Mouse (Mus musculus): ENCODE measurements around the gene Madcam1. TPM values are rescaled to one million over a fixed set of nuclear protein-coding genes. Genes with fewer than 3 reads are reported as not detected.

The Madcam1 gene
- polyA plus RNA-seq, 2 experiments from 2014 or later: 0.60 TPM; not detected in 1

GRCm38 (mm10) chr10:79712499-79713126, 48.3 kb downstream of the Madcam1 start:
- no peak for ATAC-seq

- ATAC-seq: no peak
Observed at GRCm38 (mm10) chr10:79713163-79713562, 48.8 kb downstream of the Madcam1 start.

GRCm38 (mm10) chr10:79714996-79715395, 50.6 kb downstream of the Madcam1 start:
- ATAC-seq: no peak

- ATAC-seq: no peak
Observed at GRCm38 (mm10) chr10:79716254-79716987, 52.1 kb downstream of the Madcam1 start, which contains the start of gene Hcn2. Hcn2 (plus strand) TSS chr10:79716634.

DNA sequence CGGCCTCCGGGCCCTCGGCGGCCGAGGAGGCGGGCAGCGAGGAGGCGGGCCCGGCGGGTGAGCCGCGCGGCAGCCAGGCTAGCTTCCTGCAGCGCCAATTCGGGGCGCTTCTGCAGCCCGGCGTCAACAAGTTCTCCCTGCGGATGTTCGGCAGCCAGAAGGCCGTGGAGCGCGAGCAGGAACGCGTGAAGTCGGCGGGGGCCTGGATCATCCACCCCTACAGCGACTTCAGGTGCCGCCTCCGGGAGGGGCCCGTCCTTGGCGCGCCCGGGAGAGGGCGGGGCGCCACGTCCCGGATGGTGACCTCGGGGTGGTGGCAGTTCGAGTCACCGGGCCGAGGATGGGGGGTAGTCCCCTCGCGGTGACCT, 52.6 kb downstream of the Madcam1 start:
- ATAC-seq: no peak

DNA sequence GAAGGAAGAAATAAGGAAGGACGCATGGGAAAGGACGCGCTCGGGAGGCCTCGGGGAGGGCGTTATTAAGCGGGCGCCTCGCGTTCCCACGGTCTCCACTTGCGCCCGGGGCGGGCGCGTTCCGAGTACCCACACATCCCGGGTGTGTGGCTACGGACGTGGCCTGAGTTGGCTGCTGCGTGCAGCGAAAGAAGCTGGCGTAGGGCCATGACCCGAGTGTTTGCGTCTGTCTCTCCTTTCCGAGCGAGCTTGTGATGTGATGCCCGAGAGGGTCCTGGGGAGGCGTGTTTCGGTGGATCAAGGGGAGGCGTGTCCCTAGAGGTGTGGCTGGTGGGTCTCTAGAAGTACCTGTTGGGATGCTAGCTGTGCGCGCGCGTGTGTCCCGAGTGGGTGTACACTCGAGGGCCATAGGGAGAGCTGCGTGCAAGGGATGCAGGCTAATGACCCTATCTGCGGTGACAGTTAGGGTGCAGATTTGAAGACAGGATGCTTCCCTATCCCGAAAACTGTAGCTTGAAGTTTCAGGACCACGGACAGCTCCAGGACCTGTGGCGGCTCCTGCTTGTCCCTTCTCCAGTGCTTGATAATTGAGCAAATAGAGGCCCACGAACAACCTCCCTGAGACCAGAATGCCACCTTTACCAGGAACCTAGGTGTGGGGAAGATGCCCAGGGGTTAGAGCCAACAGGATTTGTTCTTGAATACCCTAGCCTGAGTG, 53.4 kb downstream of the Madcam1 start:
- ATAC-seq: no peak

Other genes with a start within 250 kb of the Madcam1 start
- not detected for gene Vmn2r83, start 195.8 kb upstream of the Madcam1 start, polyA plus RNA-seq (2017; shearing (Covaris generic))
- gene Plpp2, start 130.8 kb upstream of the Madcam1 start, polyA plus RNA-seq (2017; shearing (Covaris generic)): 1 to 10 TPM; 2.7 to 4.7 TPM
- 10 to 100 TPM; 12.0 to 15.0 TPM for gene Mier2, start 109.4 kb upstream of the Madcam1 start, polyA plus RNA-seq (2017; shearing (Covaris generic))
- not detected for gene Theg, start 77.2 kb upstream of the Madcam1 start, polyA plus RNA-seq (2017; shearing (Covaris generic))
- gene C2cd4c, start 50.5 kb upstream of the Madcam1 start, polyA plus RNA-seq (2017; shearing (Covaris generic)): not detected
- gene Shc2, start 26.6 kb upstream of the Madcam1 start, polyA plus RNA-seq (2017; shearing (Covaris generic)): not detected
- gene Odf3l2, start 18.8 kb upstream of the Madcam1 start, polyA plus RNA-seq (2017; shearing (Covaris generic)): not detected
- gene Tpgs1, start 4.8 kb downstream of the Madcam1 start, polyA plus RNA-seq (2017; shearing (Covaris generic)): 10 to 100 TPM; 22.5 to 32.9 TPM
- gene Cdc34, start 17.6 kb downstream of the Madcam1 start, polyA plus RNA-seq (2017; shearing (Covaris generic)): 10 to 100 TPM; 17.4 to 27.5 TPM
- under 1 TPM; 0.52 to 0.62 TPM for gene Gzmm, start 24.5 kb downstream of the Madcam1 start, polyA plus RNA-seq (2017; shearing (Covaris generic))
- 100 to 1,000 TPM; 135 to 157 TPM for gene Bsg, start 39.9 kb downstream of the Madcam1 start, polyA plus RNA-seq (2017; shearing (Covaris generic))
- gene Hcn2, start 52.1 kb downstream of the Madcam1 start, polyA plus RNA-seq (2017; shearing (Covaris generic)): not detected
- 10 to 100 TPM; 13.6 to 21.4 TPM for gene Polrmt, start 82.0 kb downstream of the Madcam1 start, polyA plus RNA-seq (2017; shearing (Covaris generic))
- gene Fgf22, start 90.5 kb downstream of the Madcam1 start, polyA plus RNA-seq (2017; shearing (Covaris generic)): not detected
- 1 to 10 TPM; 3.9 to 4.4 TPM for gene Rnf126, start 102.4 kb downstream of the Madcam1 start, polyA plus RNA-seq (2017; shearing (Covaris generic))
- under 1 TPM in 1 of 2 experiments, not detected in 1; 0.86 TPM for gene Fstl3, start 112.7 kb downstream of the Madcam1 start, polyA plus RNA-seq (2017; shearing (Covaris generic))
- 1 to 10 TPM in 1 of 2 experiments, under 1 TPM in 1; 0.76 to 1.1 TPM for gene Prss57, start 126.4 kb downstream of the Madcam1 start, polyA plus RNA-seq (2017; shearing (Covaris generic))
- gene Palm, start 129.0 kb downstream of the Madcam1 start, polyA plus RNA-seq (2017; shearing (Covaris generic)): under 1 TPM; 0.55 to 0.95 TPM
- not detected for gene Misp, start 156.4 kb downstream of the Madcam1 start, polyA plus RNA-seq (2017; shearing (Covaris generic))
- 100 to 1,000 TPM in 1 of 2 experiments, 10 to 100 TPM in 1; 94.0 to 159 TPM for gene Ptbp1, start 189.9 kb downstream of the Madcam1 start, polyA plus RNA-seq (2017; shearing (Covaris generic))
- gene Prtn3, start 209.9 kb downstream of the Madcam1 start, polyA plus RNA-seq (2017; shearing (Covaris generic)): not detected
- 1 to 10 TPM; 1.6 to 2.1 TPM for gene Plppr3, start 210.1 kb downstream of the Madcam1 start, polyA plus RNA-seq (2017; shearing (Covaris generic))
- gene Elane, start 221.7 kb downstream of the Madcam1 start, polyA plus RNA-seq (2017; shearing (Covaris generic)): not detected
- gene Cfd, start 226.3 kb downstream of the Madcam1 start, polyA plus RNA-seq (2017; shearing (Covaris generic)): not detected
- gene Med16, start 244.4 kb downstream of the Madcam1 start, polyA plus RNA-seq (2017; shearing (Covaris generic)): 10 to 100 TPM in 1 of 2 experiments, 1 to 10 TPM in 1; 6.7 to 10.5 TPM
- not detected for gene Gm26602, start 246.3 kb downstream of the Madcam1 start, polyA plus RNA-seq (2017; shearing (Covaris generic))